Mouse (Mus musculus): ENCODE results near the gene Tmem268. TPM values are rescaled to one million over a fixed set of nuclear protein-coding genes. Genes with fewer than 3 reads are reported as not detected.

Tmem268 gene
- polyA plus RNA-seq, 1 experiment from 2014 or later = 11.6 TPM

Other genes starting within 250 kb of the Tmem268 start
- gene Orm1, start 214.2 kb upstream of the Tmem268 start, polyA plus RNA-seq (2016; fragmentation: Nextera tagmentation; extraction: Ambion mirVana) = not detected in 2 replicates
- not detected in 2 replicates for gene Orm3, start 202.6 kb upstream of the Tmem268 start, polyA plus RNA-seq (2016; fragmentation: Nextera tagmentation; extraction: Ambion mirVana)
- not detected in 2 replicates for gene Orm2, start 196.3 kb upstream of the Tmem268 start, polyA plus RNA-seq (2016; fragmentation: Nextera tagmentation; extraction: Ambion mirVana)
- gene Akna, start 155.4 kb upstream of the Tmem268 start, polyA plus RNA-seq (2016; fragmentation: Nextera tagmentation; extraction: Ambion mirVana) = 10.0 and 11.3 TPM in 2 replicates
- 14.7 and 14.8 TPM in 2 replicates for gene Whrn, start 62.8 kb upstream of the Tmem268 start, polyA plus RNA-seq (2016; fragmentation: Nextera tagmentation; extraction: Ambion mirVana)
- 293 and 317 TPM in 2 replicates for gene Atp6v1g1, start 14.0 kb upstream of the Tmem268 start, polyA plus RNA-seq (2016; fragmentation: Nextera tagmentation; extraction: Ambion mirVana)
- gene Gm11213, start 46.5 kb downstream of the Tmem268 start, polyA plus RNA-seq (2016; fragmentation: Nextera tagmentation; extraction: Ambion mirVana) = not detected in 2 replicates
- gene Tex48, start 63.6 kb downstream of the Tmem268 start, polyA plus RNA-seq (2016; fragmentation: Nextera tagmentation; extraction: Ambion mirVana) = not detected in 2 replicates
- not detected in 2 replicates for gene Gm11214, start 104.6 kb downstream of the Tmem268 start, polyA plus RNA-seq (2016; fragmentation: Nextera tagmentation; extraction: Ambion mirVana)
- 0.06 TPM in 1 of 2 replicates, not detected in the other for gene Tnfsf15, start 186.3 kb downstream of the Tmem268 start, polyA plus RNA-seq (2016; fragmentation: Nextera tagmentation; extraction: Ambion mirVana)